Mouse (Mus musculus) small intestine, adult 2 months (tissue): ENCODE data around the gene Prkar2b.

Source experiments
- CTCF ChIP-seq: fragments of 200-500 bp; IDR thresholded peaks from 2 replicates; pipeline ENCODE4 v1.5.1; 2012; ENCODE audit warnings: low read depth, mild to moderate bottlenecking, control low read depth, inconsistent platforms, low read length, moderate library complexity, mixed read lengths; ENCODE audit not compliant: insufficient replicate concordance, insufficient read length; ENCODE audit errors: extremely low read depth
- POLR2A ChIP-seq: fragments of 200-500 bp; IDR thresholded peaks from 2 replicates; pipeline ENCODE4 v1.6.1; 2012; ENCODE audit warnings: low read depth, mild to moderate bottlenecking, control low read depth, inconsistent platforms, low read length, moderate library complexity

DNA sequence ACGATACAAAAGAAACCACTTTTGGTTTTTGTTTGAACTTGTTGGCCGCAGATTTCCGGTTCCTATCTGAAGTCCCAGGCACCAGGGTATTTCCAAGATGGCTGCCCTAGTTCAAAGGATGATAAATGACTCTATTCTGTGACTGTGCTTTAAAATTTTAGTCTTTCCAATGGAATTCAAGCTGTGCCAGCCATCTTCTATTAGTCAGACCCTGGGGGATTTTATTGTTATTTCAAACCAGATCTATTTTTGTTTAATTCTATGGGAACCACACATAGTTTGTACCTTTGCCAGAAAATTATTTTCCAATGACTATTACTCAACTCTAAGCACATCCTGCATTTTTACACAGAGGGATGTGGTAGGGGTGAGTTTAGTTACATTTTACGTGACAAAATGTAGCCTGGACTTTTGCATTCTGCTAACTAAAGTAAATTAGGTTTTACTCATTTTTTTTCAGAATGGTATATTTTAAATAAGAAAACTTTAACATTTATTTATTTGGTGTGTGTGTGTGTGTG is 38.6 kb upstream of the Prkar2b start:
- TF ChIP-seq CTCF (no peak), POLR2A (no peak)
